ENCODE assay signal across 9 mouse cellular contexts in genomic region chr14:20070629-20071028, GRCm38 (mm10).
DNase-seq lines count a peak whose midpoint lies in the region; ATAC-seq lines count a peak whose summit lies in the region.
"Had no signal": no experiment of that assay in that cellular context is flagged by ENCODE, and none has a peak within 500 bp of the region (broad histone marks: within the 10 kb centered on the region; RNA-seq: fewer than 3 reads in every experiment).

No protein-coding gene starts in this region.

- no peaks in the 10 kb centered on the region for H3K36me3 ChIP-seq in liver, embryonic 12.5 days

- H3K4me1 ChIP-seq in liver, embryonic 12.5 days: no peaks in the 10 kb centered on the region

- DNase-seq in embryo, embryonic 10 days (ENCODE audit: low spot score): peak; percentile 62
- DNase-seq in embryo, embryonic 9.5 days (ENCODE audit: extremely low spot score): no peak
- DNase-seq in liver: peak; percentile 21
- peak; percentile 51 for DNase-seq in embryo, embryonic 11 days
- peak; percentile 61 for DNase-seq in lung, postnatal 10 days
- no peak for DNase-seq in spleen, adult 18-20 months
- DNase-seq in thymus, postnatal 4 days: no peak

- H3K4me2 ChIP-seq in liver, embryonic 12.5 days: no peak overlapping the region

- no peak overlapping the region for H3K4me3 ChIP-seq in liver, embryonic 12.5 days

- no peak for ATAC-seq in liver, embryonic 12.5 days

- no peak overlapping the region for H3K27ac ChIP-seq in liver, embryonic 12.5 days
- H3K27ac ChIP-seq: macrophage had no signal

- H3K9me3 ChIP-seq in liver, embryonic 12.5 days (replicated peaks): no peaks in the 10 kb centered on the region

- no peaks in the 10 kb centered on the region for H3K27me3 ChIP-seq in liver, embryonic 12.5 days (replicated peaks)

- H3K9ac ChIP-seq in liver, embryonic 12.5 days: no peak overlapping the region

Comparison
In these comparisons a context has a peak if more than half of its experiments do, and no peak if none do; other contexts are left out.
1. DNase-seq: peak in embryo, embryonic 10 days (single experiment), liver (single experiment), embryo, embryonic 11 days (single experiment) and lung, postnatal 10 days (single experiment); none in embryo, embryonic 9.5 days (single experiment), spleen, adult 18-20 months (0 of 2) and thymus, postnatal 4 days (single experiment).